Mouse (Mus musculus) hindbrain, embryonic 16.5 days (tissue): ENCODE results near the gene Card19. TPM values are rescaled to one million over a fixed set of nuclear protein-coding genes. Genes with fewer than 3 reads are reported as not detected.

Experiments
- ATAC-seq: fragments of 200-750 bp; cut with Nextera tagmentation; 2 replicates; pipeline ENCODE4 v1.8.0; 2017; ENCODE audit warnings: moderate TSS enrichment, moderate library complexity
- H3K27ac ChIP-seq: fragments of 300-500 bp; sonication (generic); 2 replicates; pipeline ENCODE4 v1.5.1; 2014; ENCODE audit warnings: low read depth, mild to moderate bottlenecking, control low read depth, low read length, moderate library complexity
- H3K27me3 ChIP-seq: fragments of 300-500 bp; sonication (generic); replicated peaks from 2 replicates; pipeline ENCODE4 v1.6.1; 2014; ENCODE audit warnings: low read length; ENCODE audit not compliant: control insufficient read depth, insufficient read depth
- H3K36me3 ChIP-seq: fragments of 300-500 bp; sonication (generic); 2 replicates; pipeline ENCODE4 v1.6.1; 2014; ENCODE audit warnings: mild to moderate bottlenecking, low read length, moderate library complexity, mixed read lengths; ENCODE audit not compliant: control insufficient read depth, insufficient read depth
- H3K4me1 ChIP-seq: fragments of 300-500 bp; sonication (generic); 2 replicates; pipeline ENCODE4 v1.6.1; 2014; ENCODE audit warnings: low read depth, low read length; ENCODE audit not compliant: control insufficient read depth, insufficient read depth
- H3K4me2 ChIP-seq: fragments of 300-500 bp; sonication (generic); 2 replicates; pipeline ENCODE4 v1.6.1; 2014; ENCODE audit warnings: mild to moderate bottlenecking, low read length, control low read depth, moderate library complexity
- H3K4me3 ChIP-seq: fragments of 300-500 bp; sonication (generic); 2 replicates; pipeline ENCODE4 v1.5.1; 2014; ENCODE audit warnings: mild to moderate bottlenecking, low read length, control low read depth, moderate library complexity
- H3K9ac ChIP-seq: fragments of 300-500 bp; sonication (generic); 2 replicates; pipeline ENCODE4 v1.6.1; 2014; ENCODE audit warnings: low read depth, mild to moderate bottlenecking, control low read depth, low read length, moderate library complexity
- H3K9me3 ChIP-seq: fragments of 300-500 bp; sonication (generic); 2 replicates; pipeline ENCODE4 v1.6.1; 2014; ENCODE audit warnings: mild to moderate bottlenecking, low read length, moderate library complexity; ENCODE audit not compliant: control insufficient read depth
- WGBS: fragments of 180-500 bp; shearing (Covaris S2); extraction: QIAGEN DNeasy Blood & Tissue Kit; methylation state at CpG from one replicate; pipeline ENCODE4 v1.1.7; 2014; 5-methylcytosine and 5-hydroxymethylcytosine counted together
- polyA plus RNA-seq: library from polyadenylated mRNA; unstranded; fragments of >200 nt; fragmentation: Nextera tagmentation; extraction: Ambion mirVana; gene quantifications from 2 replicates; pipeline ENCODE4 v1.2.1, GENCODE M21; 2015

Gene Card19
- polyA plus RNA-seq, 1 experiment from 2014 or later, result 37.7 TPM

GRCm38 (mm10) chr13:49247740-49248466, 32.1 kb upstream of the Card19 start:
- peak; percentile 55; the same call in 1 of the 2 replicates for ATAC-seq
- Histone ChIP-seq H3K36me3 (no peaks in the 10 kb centered on the region), H3K27me3 (peaks cover 21% of the 10 kb centered on the region), H3K4me1 (peaks cover 7% of the 10 kb centered on the region), H3K27ac (no peak overlapping the region), H3K4me2 (peak overlapping the region; percentile 67), H3K4me3 (peak overlapping the region; percentile 38), H3K9me3 (no peaks in the 10 kb centered on the region), H3K9ac (peak overlapping the region; percentile 19; the same call in 1 of the 2 replicates)
- 1% methylated on average over 58 of the region's 58 CpGs for WGBS

GRCm38 (mm10) chr13:49247232-49247739, 31.4 kb upstream of the Card19 start:
- peak overlapping the region; percentile 67 for H3K4me2 ChIP-seq
- no peaks in the 10 kb centered on the region for H3K9me3 ChIP-seq
- no peak overlapping the region for H3K27ac ChIP-seq
- no peaks in the 10 kb centered on the region for H3K36me3 ChIP-seq
- peaks cover 7% of the 10 kb centered on the region for H3K4me1 ChIP-seq
- no peak for ATAC-seq
- peaks cover 21% of the 10 kb centered on the region for H3K27me3 ChIP-seq
- peak overlapping the region; percentile 38 for H3K4me3 ChIP-seq
- 39% methylated on average over 12 of the region's 12 CpGs for WGBS
- no peak overlapping the region for H3K9ac ChIP-seq

- no peak for ATAC-seq
Measured at GRCm38 (mm10) chr13:49246626-49247025, 30.8 kb upstream of the Card19 start.

GRCm38 (mm10) chr13:49246011-49246410, 30.2 kb upstream of the Card19 start:
- Histone ChIP-seq H3K4me3 (no peak overlapping the region), H3K27ac (no peak overlapping the region), H3K27me3 (peaks cover 21% of the 10 kb centered on the region), H3K36me3 (no peaks in the 10 kb centered on the region), H3K9me3 (no peaks in the 10 kb centered on the region), H3K4me1 (peaks cover 7% of the 10 kb centered on the region), H3K9ac (no peak overlapping the region), H3K4me2 (no peak overlapping the region)
- ATAC-seq, result no peak
- 68% methylated on average over 3 of the region's 3 CpGs for WGBS

More at GRCm38 (mm10) chr13:49246626-49247025, 30.8 kb upstream of the Card19 start:
- no peaks in the 10 kb centered on the region for H3K9me3 ChIP-seq
- no peaks in the 10 kb centered on the region for H3K36me3 ChIP-seq
- peaks cover 21% of the 10 kb centered on the region for H3K27me3 ChIP-seq
- 80% methylated on average over 2 of the region's 2 CpGs for WGBS
- no peak overlapping the region for H3K27ac ChIP-seq
- H3K4me3 ChIP-seq, result no peak overlapping the region
- H3K4me2 ChIP-seq, result no peak overlapping the region
- no peak overlapping the region for H3K9ac ChIP-seq
- peaks cover 7% of the 10 kb centered on the region for H3K4me1 ChIP-seq

- no peak for ATAC-seq
- peaks cover 21% of the 10 kb centered on the region for H3K27me3 ChIP-seq
- peaks cover 7% of the 10 kb centered on the region for H3K4me1 ChIP-seq
- WGBS, result 70% methylated on average over 4 of the region's 4 CpGs
- no peaks in the 10 kb centered on the region for H3K9me3 ChIP-seq
- no peak overlapping the region for H3K4me2 ChIP-seq
- no peak overlapping the region for H3K27ac ChIP-seq
- H3K36me3 ChIP-seq, result no peaks in the 10 kb centered on the region
- H3K9ac ChIP-seq, result no peak overlapping the region
- no peak overlapping the region for H3K4me3 ChIP-seq
Measured at GRCm38 (mm10) chr13:49245251-49245650, 29.4 kb upstream of the Card19 start.

- no peak for ATAC-seq
- Histone ChIP-seq H3K27ac (no peak overlapping the region), H3K27me3 (peaks cover 17% of the 10 kb centered on the region), H3K9ac (no peak overlapping the region), H3K4me2 (no peak overlapping the region), H3K4me3 (no peak overlapping the region), H3K36me3 (no peaks in the 10 kb centered on the region), H3K4me1 (peaks cover 7% of the 10 kb centered on the region), H3K9me3 (no peaks in the 10 kb centered on the region)
- WGBS, result 92% methylated on average over 2 of the region's 2 CpGs
Measured at GRCm38 (mm10) chr13:49243492-49243891, 27.7 kb upstream of the Card19 start.

- Histone ChIP-seq H3K27ac (no peak overlapping the region), H3K9me3 (no peaks in the 10 kb centered on the region), H3K27me3 (peaks cover 9% of the 10 kb centered on the region), H3K36me3 (no peaks in the 10 kb centered on the region), H3K4me3 (no peak overlapping the region), H3K9ac (no peak overlapping the region), H3K4me1 (no peaks in the 10 kb centered on the region; the same call in 1 of the 2 replicates), H3K4me2 (no peak overlapping the region)
- ATAC-seq, result no peak
- WGBS, result 77% methylated on average over 9 of the region's 9 CpGs
Measured at GRCm38 (mm10) chr13:49242321-49243065, 26.7 kb upstream of the Card19 start.

- no peaks in the 10 kb centered on the region for H3K9me3 ChIP-seq
- H3K27me3 ChIP-seq, result no peaks in the 10 kb centered on the region
- no peak overlapping the region for H3K4me2 ChIP-seq
- no peak overlapping the region for H3K4me3 ChIP-seq
- WGBS, result 95% methylated on average over 8 of the region's 8 CpGs
- no peaks in the 10 kb centered on the region for H3K36me3 ChIP-seq
- ATAC-seq, result no peak
- H3K27ac ChIP-seq, result no peak overlapping the region
- H3K4me1 ChIP-seq, result no peaks in the 10 kb centered on the region
- no peak overlapping the region for H3K9ac ChIP-seq
Measured at GRCm38 (mm10) chr13:49238737-49239136, 22.9 kb upstream of the Card19 start.

- ATAC-seq, result no peak
- WGBS, result 98% methylated on average over 8 of the region's 8 CpGs
- no peaks in the 10 kb centered on the region for H3K4me1 ChIP-seq
Measured at GRCm38 (mm10) chr13:49237617-49238016, 21.8 kb upstream of the Card19 start.

More at GRCm38 (mm10) chr13:49237617-49238016, 21.8 kb upstream of the Card19 start:
- no peak overlapping the region for H3K9ac ChIP-seq
- no peaks in the 10 kb centered on the region for H3K36me3 ChIP-seq
- H3K4me2 ChIP-seq, result no peak overlapping the region
- no peaks in the 10 kb centered on the region for H3K9me3 ChIP-seq
- no peaks in the 10 kb centered on the region for H3K27me3 ChIP-seq
- no peak overlapping the region for H3K4me3 ChIP-seq
- no peak overlapping the region for H3K27ac ChIP-seq
